Mouse (Mus musculus): ENCODE data around the gene Fahd1.

- TF ChIP-seq POLR2A (IDR thresholded peaks at IDR 0.05; ENCODE audit: borderline replicate concordance, insufficient read depth, low read length) (no peak), CTCF (IDR thresholded peaks at IDR 0.05; ENCODE audit: borderline replicate concordance, insufficient read depth, low read depth, low read length) (no peak)
These were observed 24.2 kb upstream of the Fahd1 start for GRCm38 (mm10) chr17:24874405-24874745.

All from cerebellum, adult 2 months (tissue).